Comparison of ENCODE assay signal across 8 mouse cellular contexts in genomic region chr7:73617910-73618757, GRCm38 (mm10).
A peak's percentile ranks its signal among the peaks of the same experiment; 100 is the strongest.
DNase-seq lines count a peak whose midpoint lies in the region; ATAC-seq and TF ChIP-seq lines count a peak whose summit lies in the region.

No protein-coding gene starts in this region.

- peak overlapping the region; percentile 97 for H3K27ac ChIP-seq in ES-Bruce4 (ENCODE audit: insufficient read depth, low read length)
- peak overlapping the region; percentile 100 for H3K27ac ChIP-seq in forebrain, embryonic 12.5 days
- peak overlapping the region; percentile 99 for H3K27ac ChIP-seq in heart, postnatal 0 days (ENCODE audit: low read depth)
- peak overlapping the region; percentile 98 for H3K27ac ChIP-seq in liver, embryonic 15.5 days (replicated peaks)
- peak overlapping the region; percentile 98 for H3K27ac ChIP-seq in neural tube, embryonic 11.5 days (ENCODE audit: low read depth, low read length)
- H3K27ac ChIP-seq in stomach, embryonic 16.5 days (ENCODE audit: low read length) = peak overlapping the region; percentile 100

- peaks cover 3% of the 10 kb centered on the region for H3K4me1 ChIP-seq in ES-Bruce4 (ENCODE audit: control insufficient read depth, insufficient read depth, low read length)
- H3K4me1 ChIP-seq in forebrain, embryonic 12.5 days = peaks cover 29% of the 10 kb centered on the region
- peaks cover 27% of the 10 kb centered on the region for H3K4me1 ChIP-seq in heart, postnatal 0 days (ENCODE audit: control insufficient read depth, insufficient read depth)
- H3K4me1 ChIP-seq in liver, embryonic 15.5 days (replicated peaks) = peaks cover 28% of the 10 kb centered on the region
- peaks cover 14% of the 10 kb centered on the region for H3K4me1 ChIP-seq in neural tube, embryonic 11.5 days (ENCODE audit: control insufficient read depth, insufficient read depth, low read length)
- H3K4me1 ChIP-seq in stomach, embryonic 16.5 days (ENCODE audit: control insufficient read depth, insufficient read depth, low read length) = peaks cover 26% of the 10 kb centered on the region

- peak overlapping the region; percentile 71 for H3K4me2 ChIP-seq in forebrain, embryonic 12.5 days
- peak overlapping the region; percentile 63 for H3K4me2 ChIP-seq in heart, postnatal 0 days (ENCODE audit: low read depth, low read length)
- H3K4me2 ChIP-seq in liver, embryonic 15.5 days = peak overlapping the region; percentile 92
- H3K4me2 ChIP-seq in neural tube, embryonic 11.5 days (ENCODE audit: low read depth) = peak overlapping the region; percentile 63
- peak overlapping the region; percentile 82 for H3K4me2 ChIP-seq in stomach, embryonic 16.5 days (ENCODE audit: low read depth, low read length)

- peak; percentile 72 for TF ChIP-seq CTCF in ES-Bruce4 (IDR thresholded peaks at IDR 0.05; ENCODE audit: low read depth, low read length)
- TF ChIP-seq CTCF in heart, postnatal 0 days (IDR thresholded peaks at IDR 0.05; ENCODE audit: low read depth) = peak; percentile 93

- peak; percentile 94 for DNase-seq in c-Kit-positive CD71-positive TER-119-positive erythroid progenitor cells, embryonic 14.5 days (ENCODE audit: low spot score)
- DNase-seq in heart, postnatal 0 days (ENCODE audit: low spot score) = peak; percentile 95
- peak; percentile 99 for DNase-seq in kidney, postnatal 4 days
- peak; percentile 100 for DNase-seq in neural tube, embryonic 11.5 days (ENCODE audit: low spot score)

- ATAC-seq in forebrain, embryonic 12.5 days (ENCODE audit: low FRiP score) = peak; percentile 94
- peak; percentile 92 for ATAC-seq in heart, postnatal 0 days (ENCODE audit: insufficient read depth, low read depth)
- peak; percentile 93 for ATAC-seq in liver, embryonic 15.5 days (ENCODE audit: insufficient read depth)
- peak; percentile 94 for ATAC-seq in neural tube, embryonic 11.5 days (ENCODE audit: insufficient read depth, low FRiP score, low TSS enrichment)
- ATAC-seq in stomach, embryonic 16.5 days (ENCODE audit: insufficient read depth, low FRiP score) = peak; percentile 96

- no peaks in the 10 kb centered on the region for H3K9me3 ChIP-seq in ES-Bruce4 (replicated peaks; ENCODE audit: control insufficient read depth, insufficient read depth, low read length, poor library complexity, severe bottlenecking)
- H3K9me3 ChIP-seq in forebrain, embryonic 12.5 days = no peaks in the 10 kb centered on the region
- no peaks in the 10 kb centered on the region for H3K9me3 ChIP-seq in heart, postnatal 0 days (replicated peaks; ENCODE audit: control insufficient read depth, low read length)
- H3K9me3 ChIP-seq in liver, embryonic 15.5 days (replicated peaks) = no peaks in the 10 kb centered on the region
- no peaks in the 10 kb centered on the region for H3K9me3 ChIP-seq in neural tube, embryonic 11.5 days (ENCODE audit: control insufficient read depth, low read length)
- no peaks in the 10 kb centered on the region for H3K9me3 ChIP-seq in stomach, embryonic 16.5 days (replicated peaks; ENCODE audit: control insufficient read depth, low read length)

- H3K4me3 ChIP-seq in ES-Bruce4 (ENCODE audit: low read depth, low read length) = peak overlapping the region; percentile 82
- peak overlapping the region; percentile 65 for H3K4me3 ChIP-seq in forebrain, embryonic 12.5 days (replicated peaks)
- H3K4me3 ChIP-seq in heart, postnatal 0 days (ENCODE audit: low read depth, low read length) = peak overlapping the region; percentile 63
- peak overlapping the region; percentile 89 for H3K4me3 ChIP-seq in liver, embryonic 15.5 days (replicated peaks)
- H3K4me3 ChIP-seq in neural tube, embryonic 11.5 days (ENCODE audit: low read depth, low read length) = peak overlapping the region; percentile 54
- peak overlapping the region; percentile 78 for H3K4me3 ChIP-seq in stomach, embryonic 16.5 days (replicated peaks; ENCODE audit: low read length)

- H3K27me3 ChIP-seq in ES-Bruce4 (ENCODE audit: control insufficient read depth, insufficient read depth, low read length, poor library complexity, severe bottlenecking) = no peaks in the 10 kb centered on the region
- H3K27me3 ChIP-seq in forebrain, embryonic 12.5 days = no peaks in the 10 kb centered on the region
- no peaks in the 10 kb centered on the region for H3K27me3 ChIP-seq in heart, postnatal 0 days (ENCODE audit: control insufficient read depth, insufficient read depth, low read length)
- no peaks in the 10 kb centered on the region for H3K27me3 ChIP-seq in liver, embryonic 15.5 days
- no peaks in the 10 kb centered on the region for H3K27me3 ChIP-seq in neural tube, embryonic 11.5 days (ENCODE audit: control insufficient read depth, insufficient read depth, low read length)
- H3K27me3 ChIP-seq in stomach, embryonic 16.5 days (ENCODE audit: control insufficient read depth, insufficient read depth, low read length) = no peaks in the 10 kb centered on the region

- WGBS in forebrain, embryonic 12.5 days = under 1% methylated on average over 66 of the region's 86 CpGs
- WGBS in heart, postnatal 0 days = under 1% methylated on average over 78 of the region's 86 CpGs
- WGBS in liver, embryonic 15.5 days (ENCODE audit: insufficient replicate concordance) = under 1% methylated on average over 86 of the region's 86 CpGs
- under 1% methylated on average over 79 of the region's 86 CpGs for WGBS in neural tube, embryonic 11.5 days
- under 1% methylated on average over 80 of the region's 86 CpGs for WGBS in stomach, embryonic 16.5 days

- TF ChIP-seq EP300 in ES-Bruce4 (IDR thresholded peaks at IDR 0.05; ENCODE audit: insufficient read depth, low read depth, low read length) = peak; percentile 95
- peak; percentile 100 for TF ChIP-seq EP300 in heart, postnatal 0 days (IDR thresholded peaks at IDR 0.05; ENCODE audit: low read depth)

- TF ChIP-seq POLR2A in ES-Bruce4 (IDR thresholded peaks at IDR 0.05; ENCODE audit: insufficient read depth, low read length) = no peak

- H3K36me3 ChIP-seq in ES-Bruce4 (ENCODE audit: control insufficient read depth, insufficient read depth, low read length, poor library complexity, severe bottlenecking) = no peaks in the 10 kb centered on the region
- H3K36me3 ChIP-seq in forebrain, embryonic 12.5 days (replicated peaks) = no peaks in the 10 kb centered on the region
- no peaks in the 10 kb centered on the region for H3K36me3 ChIP-seq in heart, postnatal 0 days (replicated peaks; ENCODE audit: control insufficient read depth, insufficient read depth, low read length)
- H3K36me3 ChIP-seq in liver, embryonic 15.5 days (replicated peaks) = no peaks in the 10 kb centered on the region
- H3K36me3 ChIP-seq in neural tube, embryonic 11.5 days (ENCODE audit: control insufficient read depth, insufficient read depth, low read length) = no peaks in the 10 kb centered on the region
- H3K36me3 ChIP-seq in stomach, embryonic 16.5 days (ENCODE audit: control insufficient read depth, insufficient read depth, low read length) = no peaks in the 10 kb centered on the region

- H3K9ac ChIP-seq in ES-Bruce4 (ENCODE audit: low read depth, poor library complexity, severe bottlenecking) = peak overlapping the region; percentile 86
- peak overlapping the region; percentile 91 for H3K9ac ChIP-seq in forebrain, embryonic 12.5 days
- H3K9ac ChIP-seq in heart, postnatal 0 days (replicated peaks; ENCODE audit: low read depth, low read length) = peak overlapping the region; percentile 79
- H3K9ac ChIP-seq in liver, embryonic 15.5 days = peak overlapping the region; percentile 96
- H3K9ac ChIP-seq in neural tube, embryonic 11.5 days (ENCODE audit: low read length) = peak overlapping the region; percentile 95
- H3K9ac ChIP-seq in stomach, embryonic 16.5 days (ENCODE audit: low read length) = peak overlapping the region; percentile 94

Comparison
In these comparisons a context has a peak if more than half of its experiments do, and no peak if none do; other contexts are left out.
1. Peak in every context shown above with its lines: DNase-seq, ATAC-seq, H3K4me3 ChIP-seq and H3K27ac ChIP-seq.